Mouse (Mus musculus): ENCODE results near the gene Tomm40l. TPM values are rescaled to one million over a fixed set of nuclear protein-coding genes. Genes with fewer than 3 reads are reported as not detected.

The Tomm40l gene
- polyA plus RNA-seq, 2 experiments from 2014 or later: 25.1 to 27.8 TPM

DNA sequence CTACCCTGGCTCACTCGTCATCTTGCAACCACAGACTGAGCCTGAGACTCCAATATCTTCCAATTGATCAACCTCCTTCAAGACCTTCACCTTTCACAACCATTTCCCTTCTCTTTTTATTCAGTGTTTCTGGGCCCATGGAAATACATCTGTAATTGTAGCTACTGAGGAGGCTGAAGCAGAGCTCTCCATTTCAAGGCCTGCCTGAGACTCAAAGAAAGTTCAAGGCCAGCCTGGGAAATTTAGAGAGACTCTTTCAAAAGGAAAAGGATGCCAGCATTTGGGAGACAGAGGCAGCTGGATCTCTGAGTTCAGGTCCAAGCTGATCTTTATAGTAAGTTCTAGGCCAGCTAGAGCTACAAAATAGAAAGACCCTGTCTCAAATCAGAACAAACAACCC is 5.6 kb upstream of the Tomm40l start:
- no peak for ATAC-seq

DNA sequence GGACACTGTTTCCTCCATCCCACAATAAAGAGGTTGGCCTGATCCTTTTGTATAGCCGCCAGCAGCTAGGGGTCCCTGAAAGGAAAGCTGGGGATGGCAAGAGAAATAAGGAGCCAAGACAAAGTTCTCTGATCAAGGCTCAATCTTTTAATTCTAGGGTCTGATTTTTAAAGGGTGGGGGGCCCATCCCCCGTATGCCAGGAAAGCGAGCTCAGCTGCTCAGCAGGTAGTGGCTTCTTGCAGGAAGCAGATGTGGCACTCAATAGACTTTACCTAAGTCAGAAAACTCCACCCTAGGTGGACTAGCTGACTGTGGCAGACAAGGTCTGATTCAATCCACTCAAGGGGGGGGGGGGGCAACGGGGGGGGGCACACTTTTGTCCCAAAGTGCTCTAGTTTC is 4.5 kb upstream of the Tomm40l start:
- no peak for ATAC-seq

DNA sequence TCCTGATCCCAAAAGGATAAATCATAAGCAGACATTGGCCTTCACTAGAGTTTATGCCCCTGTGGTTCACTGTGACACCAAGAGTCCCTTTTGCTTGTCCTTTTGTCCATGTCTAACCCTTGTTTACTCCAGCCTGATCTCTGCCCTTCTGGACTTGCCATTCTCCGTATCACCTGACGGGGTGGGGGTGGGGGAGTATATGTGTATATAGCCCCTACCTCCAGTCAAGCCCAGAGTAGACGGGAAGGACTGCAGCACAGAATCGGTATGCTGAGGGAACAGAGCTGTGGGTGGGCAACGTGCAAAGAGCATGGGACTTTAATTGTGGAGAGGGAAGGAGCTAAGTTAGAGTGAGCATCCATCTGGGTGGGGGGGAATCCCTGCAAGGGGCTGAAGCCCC is 2.5 kb upstream of the Tomm40l start, which contains the start of gene Apoa2:
Gene Apoa2 (plus strand): TSS at position 198 of the 400 bp plus-strand sequence.
- ATAC-seq: no peak

DNA sequence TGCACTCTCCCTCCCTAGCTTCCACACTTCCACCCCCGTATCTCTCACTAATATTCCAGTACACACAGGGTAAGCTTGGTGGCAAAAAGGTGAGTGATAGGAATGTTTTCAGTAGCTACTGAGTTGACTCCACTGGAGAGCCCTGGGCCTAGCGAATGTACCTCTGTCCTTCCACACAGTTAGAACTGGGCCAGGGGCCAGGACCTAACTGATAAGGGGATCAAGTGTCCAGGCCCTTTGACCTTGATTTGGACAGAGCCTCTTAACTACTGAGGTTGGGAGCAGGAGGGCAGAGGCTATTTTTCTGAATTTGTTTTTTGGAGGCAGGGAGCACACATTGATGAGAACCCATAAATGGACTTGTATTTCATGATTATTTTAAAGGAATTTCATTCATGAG is 1.5 kb upstream of the Tomm40l start:
- no peak for ATAC-seq

DNA sequence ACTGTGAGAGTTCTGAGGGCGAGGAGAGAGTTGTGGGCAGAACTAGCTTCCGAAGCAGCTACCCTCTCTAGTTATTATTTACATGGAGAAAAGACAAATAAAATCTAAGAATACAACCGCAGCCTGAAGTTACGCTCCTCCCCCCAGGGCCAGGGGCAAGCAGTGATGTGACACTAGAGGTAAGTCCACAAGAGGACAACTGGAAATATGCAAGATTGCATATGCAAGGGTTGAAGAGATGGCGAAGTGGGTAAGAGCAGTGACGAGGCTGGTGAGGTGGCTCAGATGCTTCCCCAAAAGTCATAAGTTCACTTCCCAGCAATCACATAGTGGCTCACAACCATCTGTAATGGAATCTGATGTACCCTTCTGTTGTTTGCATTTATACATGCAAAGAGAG is 854 bp upstream of the Tomm40l start:
- no peak for ATAC-seq

DNA sequence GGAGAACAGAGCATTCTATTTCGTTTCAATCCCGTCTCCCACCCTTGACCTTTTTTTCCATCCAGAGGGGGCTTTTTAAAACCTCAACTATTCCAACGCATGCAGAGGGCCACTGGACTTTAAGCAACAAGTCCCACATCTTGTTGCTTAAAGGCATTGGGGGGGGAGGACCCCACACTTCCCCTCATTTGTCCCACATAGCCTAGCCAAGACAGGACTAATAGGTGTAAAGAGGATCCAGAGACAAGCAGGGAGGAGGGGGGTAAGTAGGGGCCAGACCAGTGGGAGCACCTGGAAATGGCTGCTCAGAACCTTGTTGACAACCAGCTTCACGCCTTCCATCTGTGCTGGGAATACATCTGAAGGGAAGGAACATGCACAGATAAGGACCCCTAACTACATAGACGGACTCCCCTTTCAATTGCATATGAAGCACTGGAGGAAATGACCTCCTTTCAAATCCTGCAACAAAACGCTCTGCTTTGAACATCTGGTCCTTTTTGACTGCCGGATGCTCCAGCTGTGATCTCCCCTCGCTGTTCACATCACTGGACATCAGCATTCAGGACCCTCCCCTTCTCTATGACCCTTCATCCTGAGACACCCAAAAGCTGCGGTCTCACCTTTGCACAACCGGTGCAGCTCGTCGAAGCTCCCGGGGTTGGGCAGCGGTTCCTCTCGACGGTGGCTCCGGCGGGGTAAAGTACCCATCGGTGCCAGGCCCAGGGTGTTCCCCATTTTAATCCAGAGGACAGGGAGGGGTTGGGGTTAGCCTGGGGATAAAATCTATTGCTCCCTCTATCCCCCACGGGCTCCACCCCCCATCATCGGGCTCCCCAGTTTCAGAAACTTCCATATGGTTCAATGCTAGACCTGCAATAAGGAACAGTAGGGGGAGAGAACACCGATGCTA is 777 bp downstream of the Tomm40l start:
- ATAC-seq: no peak

DNA sequence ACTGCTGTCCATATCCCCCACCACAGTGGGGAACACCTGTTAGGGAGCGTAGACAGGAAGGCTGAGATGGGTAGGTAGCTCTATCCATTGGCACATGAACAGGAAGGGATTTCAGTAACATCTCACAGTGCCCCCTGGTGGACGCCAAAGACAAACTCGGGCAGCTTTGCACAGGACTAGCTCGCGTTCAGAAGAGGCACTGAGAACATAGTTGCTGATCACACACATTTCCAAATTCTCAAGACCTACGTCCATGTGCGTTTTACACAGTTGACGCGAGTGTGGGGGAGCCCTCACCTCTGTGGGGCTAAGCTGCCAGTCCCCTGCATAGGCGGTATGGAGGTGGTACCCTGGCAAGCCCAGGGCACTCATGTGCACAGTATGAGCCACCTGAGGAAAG is 1.4 kb downstream of the Tomm40l start:
- peak; percentile 14 for ATAC-seq

DNA sequence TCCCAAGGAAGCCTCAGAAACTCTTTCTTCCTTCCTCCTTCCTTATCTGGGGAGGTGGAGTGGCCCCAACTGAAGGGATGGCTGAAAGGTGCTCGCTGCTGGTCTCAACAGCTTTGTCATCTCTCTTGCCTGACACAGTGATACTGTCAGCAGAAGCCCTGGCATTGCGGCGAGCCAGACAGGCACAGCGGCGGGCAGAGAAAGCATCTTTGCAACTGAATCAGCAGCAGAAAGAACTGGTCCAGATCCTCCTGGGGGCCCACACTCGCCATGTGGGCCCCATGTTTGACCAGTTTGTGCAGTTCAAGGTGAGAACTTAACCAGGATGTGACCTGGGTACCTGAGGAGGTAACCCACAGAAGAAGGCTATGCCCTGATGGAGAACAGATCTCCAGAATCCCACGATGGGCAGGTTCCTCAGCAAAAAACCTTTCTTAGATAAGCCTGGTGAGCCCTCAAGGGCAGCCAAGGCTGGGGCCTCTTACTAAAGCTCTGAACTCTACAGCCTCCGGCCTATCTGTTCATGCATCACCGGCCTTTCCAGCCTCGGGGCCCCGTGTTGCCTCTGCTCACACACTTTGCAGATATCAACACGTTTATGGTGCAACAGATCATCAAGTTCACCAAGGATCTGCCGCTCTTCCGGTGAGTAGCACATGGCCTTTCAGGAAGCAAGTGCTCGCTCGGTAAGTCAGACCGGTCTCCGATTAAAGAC is 5.9 kb downstream of the Tomm40l start:
- no peak for ATAC-seq

DNA sequence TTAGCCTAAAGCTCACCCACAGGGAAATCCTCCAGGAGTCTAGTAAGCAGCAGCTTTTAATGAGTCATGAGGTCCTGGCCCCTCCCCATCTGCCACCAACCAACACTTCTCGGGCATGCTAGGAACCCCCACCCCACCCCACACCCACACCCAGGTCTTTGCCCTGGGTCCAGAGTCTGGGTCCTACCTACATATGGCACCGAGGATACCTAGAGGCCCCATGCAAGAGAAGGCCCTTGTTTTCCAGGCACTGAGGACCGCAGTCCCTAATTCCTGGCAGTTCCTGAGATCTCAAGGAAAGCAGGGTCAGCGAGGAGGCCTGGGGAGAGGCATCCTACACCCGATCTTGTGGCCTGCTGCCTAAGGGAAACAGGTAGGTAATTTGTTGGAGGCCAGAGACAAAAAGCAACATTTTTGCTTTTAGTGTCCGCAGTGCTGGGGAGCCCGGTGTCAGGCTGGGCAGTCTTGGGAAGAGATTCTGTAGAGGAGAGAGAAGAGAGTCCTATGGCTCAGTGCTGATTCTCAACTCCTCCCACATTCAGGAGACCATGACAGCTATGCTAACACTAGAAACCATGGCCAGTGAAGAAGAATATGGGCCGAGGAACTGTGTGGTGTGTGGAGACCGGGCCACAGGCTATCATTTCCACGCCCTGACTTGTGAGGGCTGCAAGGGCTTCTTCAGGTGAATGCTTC is 8.4 kb downstream of the Tomm40l start, which contains the start of gene Nr1i3:
Gene Nr1i3 (plus strand): TSS at position 170 of the 696 bp plus-strand sequence.
- ATAC-seq: no peak

DNA sequence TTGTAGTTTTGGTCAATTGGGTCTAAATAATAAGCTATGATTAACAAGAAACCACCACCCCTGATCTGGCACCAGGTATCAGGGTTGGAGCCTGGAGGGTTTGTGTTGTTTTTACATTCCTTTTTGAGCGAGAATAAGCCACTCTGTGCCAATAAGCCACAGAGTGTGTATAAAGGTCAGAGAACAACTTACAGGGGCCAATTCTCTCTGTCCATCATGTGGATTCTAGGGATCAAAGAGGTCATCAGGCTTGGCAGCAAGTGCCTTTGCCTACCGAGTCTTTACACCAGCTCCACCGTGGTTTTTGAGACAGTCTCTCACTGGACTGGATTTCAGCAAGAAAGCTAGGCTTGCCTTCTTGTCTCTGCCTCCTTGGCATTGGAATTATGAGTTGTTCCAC is 9.5 kb downstream of the Tomm40l start:
- ATAC-seq: no peak

DNA sequence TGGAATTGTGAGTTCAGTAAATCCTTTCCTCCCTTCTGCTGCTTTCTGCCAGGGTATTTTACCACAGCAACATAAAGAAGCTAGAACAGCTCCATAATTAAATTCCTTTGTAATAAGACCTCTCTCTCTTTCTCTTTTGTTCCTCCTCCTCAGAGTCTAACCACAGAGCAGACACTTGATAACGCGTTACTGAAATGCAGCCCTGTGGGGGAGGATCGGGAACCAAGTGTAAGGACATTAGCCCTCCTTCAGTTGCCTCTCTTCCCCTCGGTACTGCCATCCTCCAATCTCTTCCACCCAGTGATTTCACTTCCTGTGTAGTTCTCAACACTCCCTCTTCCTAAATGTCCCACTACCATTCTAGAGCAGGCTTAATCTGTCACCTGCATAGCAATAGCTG is 12.9 kb downstream of the Tomm40l start:
- no peak for ATAC-seq

DNA sequence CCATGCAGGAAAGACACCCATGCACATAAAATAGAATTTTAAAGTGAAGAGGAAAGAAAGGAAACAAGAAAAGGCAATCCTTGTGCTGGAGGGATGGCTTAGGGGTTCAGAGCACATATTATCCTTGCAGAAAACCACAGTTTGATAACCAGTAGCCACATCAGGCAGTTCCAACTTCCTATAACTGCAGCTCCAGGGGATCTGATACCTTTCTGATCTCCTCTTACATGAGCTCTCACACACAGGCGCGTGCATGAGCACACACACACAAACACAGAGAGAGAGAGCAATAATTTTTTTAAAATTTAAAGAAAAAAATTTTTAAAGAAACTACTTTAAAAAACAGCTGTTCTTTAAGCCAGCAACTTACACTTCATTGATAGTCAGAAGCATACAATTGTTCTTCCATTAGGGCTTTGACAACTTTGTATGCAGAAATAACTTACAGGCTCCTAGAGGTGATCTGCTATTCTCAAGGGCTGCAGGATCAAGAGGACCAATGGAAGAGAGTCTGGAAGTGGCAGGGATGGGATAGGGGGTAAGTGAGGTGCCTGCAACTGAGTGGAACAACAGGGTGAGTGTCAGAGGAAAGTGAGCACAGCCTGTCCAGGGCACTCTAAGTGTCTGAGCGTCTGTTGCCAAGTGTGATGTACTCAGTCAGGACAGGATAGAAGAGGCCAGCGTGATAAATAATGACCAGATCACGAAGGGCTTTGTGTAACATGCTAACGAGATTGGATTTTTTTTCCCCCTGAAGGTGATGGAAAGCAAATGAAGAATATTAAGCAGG is 16.4 kb downstream of the Tomm40l start:
- no peak for ATAC-seq

DNA sequence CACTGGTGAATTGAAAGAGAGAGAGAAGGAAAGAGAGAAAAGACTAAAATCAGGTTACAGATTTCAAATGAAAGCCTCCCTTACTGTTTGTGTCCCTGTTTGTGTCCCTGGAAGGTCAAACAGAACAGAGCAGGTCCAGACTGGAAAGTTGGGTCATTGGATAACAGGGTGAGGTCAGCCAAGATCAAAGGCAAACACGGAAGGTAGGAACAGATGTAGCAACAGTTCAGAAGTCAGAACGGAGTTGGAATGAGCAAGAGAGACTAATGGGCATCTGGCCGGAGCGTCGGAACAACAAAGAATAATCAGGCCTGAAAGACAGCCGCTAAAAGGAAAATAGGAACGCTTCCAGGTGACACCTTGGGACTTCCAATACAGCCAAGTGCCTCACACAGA is 18.1 kb downstream of the Tomm40l start:
- ATAC-seq: no peak

DNA sequence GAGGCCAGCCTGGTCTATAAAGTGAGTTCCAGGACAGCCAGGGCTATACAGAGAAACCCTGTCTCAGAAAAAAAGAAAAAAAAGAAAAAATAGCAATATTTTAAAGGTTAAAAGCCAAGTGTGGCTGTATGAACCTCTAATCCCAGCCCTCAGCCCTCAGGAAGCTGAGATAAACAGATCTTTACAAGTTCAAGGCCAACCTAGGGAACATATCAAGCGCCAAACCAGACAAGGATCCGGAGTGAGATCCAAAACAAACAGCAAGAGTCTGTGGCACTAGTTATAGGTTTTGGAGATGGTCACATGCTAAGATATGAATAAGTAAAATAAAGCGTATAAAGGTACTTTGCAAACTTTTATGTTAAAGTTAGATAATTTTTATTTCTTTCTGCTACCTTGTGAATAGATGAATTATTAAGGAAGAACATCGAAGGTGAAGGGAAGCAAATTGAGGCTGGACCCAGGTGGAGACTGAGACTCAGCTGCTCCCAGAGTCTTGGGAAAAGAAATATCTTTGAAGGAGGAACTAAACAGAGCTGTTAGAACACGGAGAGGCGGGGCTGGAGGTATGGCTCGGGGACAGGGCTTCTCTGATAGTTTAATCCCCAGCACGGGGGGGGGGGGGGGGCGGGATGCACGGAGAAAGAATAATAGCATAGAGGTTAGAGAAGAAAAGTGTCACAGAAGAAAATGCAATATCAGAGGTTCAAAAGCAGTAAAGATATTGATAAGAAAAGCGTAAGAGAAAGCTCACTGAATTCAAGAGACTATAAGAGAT is 18.7 kb downstream of the Tomm40l start:
- no peak for ATAC-seq

DNA sequence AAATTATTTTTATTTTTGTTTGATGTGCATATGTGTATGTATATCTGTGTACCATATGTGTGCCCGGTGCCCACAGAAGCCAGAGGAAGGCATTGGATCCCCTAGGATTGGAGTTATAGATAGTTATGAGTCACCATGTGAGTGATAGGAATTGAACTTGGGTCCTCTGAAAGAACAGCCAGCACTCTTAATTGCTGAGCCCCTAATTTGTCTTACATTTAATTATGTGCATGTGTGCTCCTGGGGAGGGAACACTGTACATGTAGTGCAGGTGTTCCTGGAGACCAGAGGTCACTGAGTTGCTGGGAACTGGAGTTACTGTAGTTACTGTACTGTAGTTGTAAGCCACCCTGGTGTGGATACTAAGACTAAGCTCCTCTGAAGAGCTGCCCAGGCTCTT is 21.5 kb downstream of the Tomm40l start:
- ATAC-seq: no peak

DNA sequence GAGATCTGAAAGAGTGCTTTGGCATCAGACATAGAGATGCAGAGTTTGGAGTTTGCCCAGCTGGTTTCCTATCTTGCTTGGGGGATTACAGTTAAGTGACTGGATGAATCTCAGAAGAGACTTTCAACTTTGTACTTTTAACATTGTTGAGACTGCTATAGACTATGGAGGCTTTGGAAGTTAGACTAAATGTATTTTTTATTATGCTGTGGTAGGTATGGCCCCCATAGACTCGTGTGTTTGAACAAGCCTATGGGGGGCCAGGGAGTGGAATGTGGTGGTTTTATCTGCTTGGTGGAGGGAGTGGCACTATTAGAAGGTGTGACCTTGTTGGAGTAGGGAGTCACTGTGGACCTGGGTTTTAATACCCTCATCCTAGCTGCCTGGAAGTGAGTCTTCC is 22.8 kb downstream of the Tomm40l start:
- ATAC-seq: no peak

DNA sequence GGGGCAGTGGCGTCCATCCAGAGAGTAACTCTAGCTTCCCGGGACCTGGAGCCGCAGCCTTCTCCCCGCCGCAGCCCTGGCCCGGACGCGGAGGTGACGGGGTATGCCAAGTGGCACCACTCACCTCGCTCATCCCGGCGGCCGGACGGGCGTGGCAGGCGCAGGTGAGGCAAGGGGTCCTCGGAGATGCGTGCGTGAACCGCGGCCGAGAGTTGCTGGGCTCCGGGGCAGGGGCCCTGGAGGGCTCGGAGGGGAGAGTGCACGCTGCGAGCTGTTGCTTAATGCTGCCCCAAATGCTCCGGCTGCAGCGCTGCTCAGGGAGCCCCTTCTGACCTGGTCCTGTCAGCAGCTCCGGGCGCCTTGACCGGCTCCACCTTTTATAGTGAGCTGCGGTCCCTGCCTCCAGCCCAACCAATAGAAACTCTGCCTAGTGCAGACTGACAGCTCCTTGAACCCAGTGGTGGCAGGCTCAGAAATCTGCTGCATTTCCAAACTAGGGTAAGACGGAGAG is 26.4 kb downstream of the Tomm40l start, which contains the start of gene Pcp4l1:
Gene Pcp4l1 (minus strand): TSS at position 382 of the 511 bp plus-strand sequence.
- no peak for ATAC-seq

DNA sequence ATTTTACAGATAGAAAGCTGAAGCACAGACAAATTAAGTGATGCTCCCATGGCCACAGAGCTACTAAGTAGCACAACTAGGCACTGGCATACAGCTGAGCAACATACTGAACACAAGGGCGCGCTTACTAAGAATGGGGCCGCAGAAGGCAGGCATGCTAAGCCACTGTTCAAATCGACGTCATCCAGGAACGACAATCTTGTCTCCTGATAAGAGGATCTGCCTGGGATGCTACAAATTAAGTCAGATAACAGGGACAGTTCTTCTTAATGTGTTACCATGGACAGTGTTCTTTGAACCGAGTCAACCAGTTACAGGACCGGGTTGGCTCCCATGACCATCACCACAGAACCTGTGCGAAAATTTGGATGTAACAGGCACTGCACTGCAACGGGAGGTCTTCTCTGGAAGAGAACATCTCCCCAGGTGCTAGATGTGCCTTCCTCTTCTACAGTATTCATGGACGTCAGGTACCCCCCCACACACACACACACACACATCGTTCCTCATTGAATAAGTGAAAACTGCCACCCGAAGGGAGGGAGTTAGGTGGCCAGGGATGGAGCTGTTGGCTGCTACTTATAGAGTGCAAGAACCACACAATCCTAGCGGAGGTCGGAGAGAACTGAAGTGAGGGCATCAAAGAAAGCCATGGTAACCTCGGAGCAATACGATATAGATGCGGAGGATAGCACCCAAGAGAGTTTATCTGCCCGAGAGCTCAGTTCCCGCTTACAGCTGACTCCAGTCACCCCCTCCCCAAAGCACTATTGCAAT is 27.1 kb downstream of the Tomm40l start:
- ATAC-seq: no peak

DNA sequence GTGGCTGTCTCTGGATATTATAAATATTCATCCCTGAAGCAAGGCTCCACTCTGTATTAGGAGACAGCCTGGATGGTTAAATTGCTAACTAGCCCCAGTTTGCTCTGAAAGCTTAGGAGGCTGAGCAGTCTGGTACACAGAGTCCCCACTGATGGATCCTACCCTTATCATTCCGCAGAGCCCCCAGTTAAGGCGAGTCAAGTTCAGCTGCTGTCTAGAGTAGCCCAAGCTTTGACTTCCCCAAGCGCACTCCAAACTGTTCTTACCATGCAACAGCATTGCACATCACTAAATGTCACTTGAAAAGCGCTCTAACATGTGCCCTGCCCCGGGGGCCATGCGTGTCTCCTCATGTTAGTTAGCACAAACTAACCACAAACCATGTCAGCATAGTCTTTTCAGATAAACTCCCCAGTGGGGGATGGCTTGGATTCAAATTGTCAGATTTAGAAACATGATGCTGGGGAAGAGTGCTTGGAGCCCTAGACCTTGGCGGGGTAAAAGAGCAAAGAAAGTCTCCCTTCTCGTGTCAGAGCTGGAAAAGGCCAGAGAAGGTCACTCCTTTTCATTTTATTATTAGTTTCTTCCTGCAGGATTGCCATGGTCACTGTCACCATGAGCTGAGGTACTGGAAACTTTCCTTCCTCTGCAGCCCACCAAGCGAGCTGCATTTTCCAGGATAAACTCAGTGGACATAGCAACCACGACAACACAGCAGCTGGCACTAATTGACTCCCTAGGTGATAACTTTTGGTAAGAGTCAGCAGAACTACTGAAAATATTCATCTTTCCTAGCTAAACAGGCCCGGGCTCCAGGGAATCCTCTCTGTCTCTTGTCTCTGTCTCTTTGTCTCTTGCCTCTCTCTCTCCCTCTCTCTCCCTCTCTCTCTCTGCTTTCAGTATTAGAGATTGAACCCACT is 28.1 kb downstream of the Tomm40l start:
- no peak for ATAC-seq
